Mouse (Mus musculus): ENCODE data around the gene Zmynd15.

DNA sequence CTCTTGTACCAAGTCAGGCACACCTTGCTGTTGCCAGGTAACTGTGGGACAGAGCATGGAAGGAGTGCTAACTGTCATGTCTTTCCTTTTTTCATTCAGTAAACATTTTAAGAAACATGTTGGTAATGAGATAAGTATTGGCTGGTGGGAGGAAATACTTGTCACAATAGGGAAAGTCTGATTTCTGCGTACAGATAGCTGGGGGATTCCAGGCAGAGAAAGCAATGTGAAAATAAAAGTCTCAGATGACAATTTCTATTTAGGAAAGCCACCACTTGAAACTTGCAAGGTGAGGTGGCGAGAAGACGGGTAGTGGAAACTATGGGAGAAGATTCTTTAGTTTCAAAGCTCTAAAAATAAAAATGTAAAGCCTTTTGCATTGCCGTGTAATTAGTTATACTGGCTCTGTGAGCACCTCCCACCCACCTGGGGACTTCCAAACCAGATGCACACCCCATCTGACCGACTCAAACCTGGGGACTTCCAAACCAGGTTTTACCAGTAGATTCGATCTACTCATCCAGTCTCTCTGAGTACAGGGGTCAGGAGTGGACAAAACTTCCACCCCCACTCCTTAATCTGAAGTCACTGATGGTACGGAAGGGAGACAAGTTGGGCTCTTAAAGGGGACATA, 53.6 kb downstream of the Zmynd15 start:
- no peak for TF ChIP-seq CTCF (IDR thresholded peaks at IDR 0.05; ENCODE audit: low read depth)
- TF ChIP-seq EP300 (IDR thresholded peaks at IDR 0.05; ENCODE audit: low read depth) = no peak
